Mouse (Mus musculus): ENCODE results near the gene Aox2.
A peak's percentile ranks its signal among the peaks of the same experiment; 100 is the strongest.

Aox2 gene

DNA sequence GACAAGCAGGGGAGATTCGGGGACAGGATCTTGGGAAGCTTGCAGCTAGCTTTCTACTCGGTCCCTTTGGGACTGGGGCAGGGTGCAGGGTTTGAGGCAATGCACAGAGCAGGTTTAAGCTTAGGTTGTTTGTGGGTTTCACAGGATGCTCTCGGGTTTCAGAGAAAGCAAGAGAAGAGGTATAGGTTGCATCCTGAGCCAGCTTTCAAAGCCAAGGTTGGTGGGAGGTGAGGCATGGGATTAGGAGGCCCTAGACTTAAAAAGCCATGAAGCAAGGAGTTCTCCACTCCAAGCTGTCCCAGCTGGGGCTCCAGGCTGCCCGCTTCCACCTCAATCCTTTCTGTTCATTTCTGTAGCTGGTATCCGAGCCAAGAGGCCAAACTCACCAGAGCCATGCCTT lies at the start of gene Aox2:
TSS of gene Aox2 (plus strand) at position 301 of the 400 bp plus-strand sequence.
- DNase-seq, result no peak

DNA sequence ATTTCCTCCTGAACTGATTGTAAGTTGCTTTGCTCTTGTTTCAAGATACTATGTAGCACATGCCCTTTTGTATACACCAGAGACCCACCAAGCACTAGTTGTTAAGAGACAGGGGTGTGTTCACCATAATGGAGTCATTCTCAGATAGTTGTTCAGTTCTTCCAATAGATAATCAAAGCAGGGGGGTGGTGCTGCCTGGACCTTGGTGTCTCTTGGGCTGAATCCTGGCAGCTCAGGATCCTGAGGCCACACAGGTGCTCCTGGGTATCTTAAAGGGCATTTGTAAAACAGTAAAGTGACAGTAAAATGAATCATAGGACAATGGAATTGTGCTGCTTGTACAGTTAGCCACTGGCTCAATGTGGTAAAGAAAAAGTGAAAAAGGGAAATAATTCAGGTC lies 49.2 kb upstream of the Aox2 start:
- no peak for DNase-seq

DNA sequence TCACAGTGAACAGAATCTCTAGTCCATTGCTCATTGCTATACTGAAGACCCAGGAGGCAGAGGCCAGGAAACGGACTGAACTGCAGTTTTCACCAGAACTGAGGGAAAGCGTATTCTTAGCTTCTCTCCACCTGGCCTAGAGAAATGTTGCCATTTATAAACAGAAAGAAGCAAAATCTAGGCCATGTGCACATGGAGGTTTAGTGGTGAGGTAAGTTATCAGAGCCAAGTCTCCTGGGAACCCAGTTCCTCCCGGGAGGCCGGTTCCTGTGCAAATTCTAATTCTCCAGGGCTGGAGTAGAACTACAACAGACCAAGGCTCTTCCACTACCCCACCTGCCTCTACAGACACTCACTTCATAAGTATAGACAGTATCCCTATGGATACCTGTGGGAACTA lies 48.4 kb upstream of the Aox2 start:
- no peak for DNase-seq

DNA sequence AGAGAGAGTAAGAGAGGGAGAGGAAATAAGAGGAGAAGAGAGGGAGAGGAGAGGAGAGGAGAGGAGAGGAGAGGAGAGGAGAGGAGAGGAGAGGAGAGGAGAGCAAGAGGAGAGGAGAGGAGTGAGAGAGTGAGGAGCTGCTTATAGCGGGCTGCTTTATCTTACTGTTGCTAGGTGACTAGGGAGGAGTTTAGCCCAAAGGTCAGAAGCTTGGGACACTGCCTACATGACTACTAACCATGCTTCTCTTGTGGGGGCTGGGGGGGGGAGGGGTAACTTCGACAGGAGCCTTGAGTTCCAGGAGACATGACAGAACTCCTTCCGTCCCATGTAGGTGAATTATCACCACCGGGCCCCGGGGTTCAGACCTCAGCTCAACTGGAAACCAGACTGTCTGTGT lies 47.6 kb upstream of the Aox2 start:
- no peak for DNase-seq

DNA sequence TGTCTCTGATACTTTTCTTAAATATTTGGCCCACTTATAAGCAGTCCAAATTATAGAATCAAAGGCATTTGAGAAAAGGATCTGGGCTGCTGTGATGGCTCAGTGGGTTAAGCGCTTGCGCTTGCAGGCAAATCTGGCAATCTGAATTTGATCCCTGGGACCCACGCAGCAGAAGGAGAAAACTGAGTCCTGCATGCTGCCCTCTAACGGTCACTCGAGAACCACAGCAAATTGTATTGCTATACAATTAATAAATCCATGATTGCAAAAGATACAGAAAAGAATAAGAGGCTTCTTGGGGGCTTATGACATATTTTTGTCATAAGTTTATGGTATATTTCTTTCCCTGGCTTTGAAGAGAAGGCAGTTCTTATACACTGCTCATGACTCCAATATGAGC lies 42.7 kb upstream of the Aox2 start:
- no peak for DNase-seq

DNA sequence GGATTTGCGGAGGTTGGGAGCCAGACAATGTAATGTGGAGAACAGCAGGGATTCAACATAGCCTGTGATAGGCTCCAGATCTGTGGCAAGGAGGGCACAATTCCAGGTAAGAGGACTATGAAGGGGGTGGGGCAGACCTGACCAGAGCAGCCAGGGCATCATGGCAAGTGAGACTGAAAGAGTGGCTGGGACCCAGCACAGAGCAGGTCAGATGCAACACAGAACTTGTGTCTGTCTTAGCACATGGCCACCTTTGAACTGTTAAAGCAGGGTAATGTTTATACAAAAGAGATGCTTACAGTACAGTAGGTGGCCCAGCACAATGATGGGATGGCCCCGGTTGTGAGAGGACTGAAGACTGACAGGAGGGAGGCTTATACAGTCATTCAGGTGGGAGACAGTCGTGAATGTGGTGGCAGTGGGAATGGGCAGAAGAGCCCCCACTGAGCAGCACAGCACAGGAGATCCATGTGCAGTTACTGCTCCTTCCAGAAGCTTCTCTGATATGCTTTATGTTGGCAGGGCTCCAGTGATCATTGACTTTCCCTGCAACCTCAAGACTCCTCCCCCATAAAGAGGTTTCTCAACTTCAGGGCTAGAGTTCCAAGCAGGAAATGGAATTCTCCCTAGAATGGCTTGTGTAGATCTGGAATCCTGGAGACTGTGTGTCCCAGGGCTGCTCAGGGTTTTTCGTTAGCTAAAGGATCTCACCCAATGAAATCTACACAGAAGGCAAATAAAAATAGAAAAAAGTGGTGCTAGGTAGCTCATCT lies 40.4 kb upstream of the Aox2 start:
- no peak for DNase-seq

DNA sequence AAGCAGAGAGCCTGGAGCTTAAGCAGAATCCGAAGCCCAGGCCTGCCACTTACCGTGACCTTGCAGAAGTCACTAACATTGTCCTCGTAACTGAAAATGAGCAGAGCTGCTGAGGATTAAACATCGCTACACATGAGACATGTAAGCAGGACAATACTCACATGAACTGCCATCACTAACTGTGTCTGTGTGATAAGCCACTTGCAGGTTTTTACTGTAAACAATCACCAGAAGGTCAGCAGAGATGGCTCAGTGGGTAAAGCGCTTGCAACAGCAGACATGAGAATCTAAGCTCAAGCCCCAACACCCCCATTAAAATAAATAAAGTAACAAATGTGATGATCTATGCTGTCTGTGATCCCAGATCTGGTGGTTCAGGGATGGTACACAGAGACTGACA lies 39.7 kb upstream of the Aox2 start:
- DNase-seq, result no peak

DNA sequence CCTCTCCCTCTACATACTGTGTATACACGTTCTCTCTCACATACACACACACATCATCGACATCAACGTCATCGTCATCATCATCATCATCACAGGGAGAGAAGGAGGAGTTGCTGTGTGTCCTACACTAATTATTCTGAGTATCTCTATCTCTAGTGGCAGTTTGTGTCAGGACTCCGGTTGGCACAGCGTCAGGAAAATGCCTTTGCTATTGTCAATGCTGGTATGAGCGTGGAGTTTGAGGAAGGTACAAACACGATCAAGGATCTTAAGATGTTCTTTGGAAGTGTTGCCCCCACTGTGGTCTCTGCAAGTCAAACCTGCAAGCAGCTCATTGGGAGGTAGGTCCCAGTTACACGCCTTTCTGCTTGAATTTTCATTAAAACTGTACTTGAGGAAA lies 39.2 kb upstream of the Aox2 start:
- DNase-seq, result no peak

DNA sequence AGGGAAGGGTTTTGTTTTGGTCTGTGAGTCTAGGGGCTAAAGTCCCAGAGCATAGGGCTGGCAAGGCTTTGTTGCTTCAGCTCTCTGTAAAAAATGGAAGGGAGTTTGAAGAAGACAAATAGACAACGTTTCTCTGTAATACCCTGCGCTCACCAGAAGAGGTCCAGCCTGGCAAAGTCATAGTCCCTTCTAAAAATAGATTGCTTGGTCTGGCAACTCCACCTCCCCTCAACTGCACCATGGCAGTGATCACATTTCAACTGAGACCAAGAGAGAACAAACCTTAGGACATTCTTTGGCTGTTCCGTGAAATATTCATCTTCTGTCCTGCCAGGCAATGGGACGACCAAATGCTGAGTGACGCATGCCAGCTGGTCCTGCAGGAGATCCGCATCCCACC lies 37.8 kb upstream of the Aox2 start:
- no peak for DNase-seq

DNA sequence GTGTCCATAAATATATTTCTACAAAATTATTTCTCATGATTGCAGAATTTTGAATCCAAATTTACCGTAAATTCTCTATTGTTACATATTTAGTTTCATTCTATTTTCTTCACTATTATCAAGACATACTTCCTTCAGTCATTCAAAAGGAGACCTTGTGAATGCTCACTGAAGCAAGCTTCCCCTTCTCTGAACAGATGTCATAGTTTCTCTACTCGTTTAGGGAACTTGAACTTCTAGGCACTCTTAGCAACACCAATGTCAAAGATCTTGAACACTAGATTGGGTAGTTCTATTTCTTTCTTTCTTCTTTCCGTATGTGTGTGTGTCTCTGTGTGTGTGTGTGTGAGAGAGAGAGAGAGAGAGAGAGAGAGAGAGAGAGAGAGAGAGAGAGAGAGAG lies 33.6 kb upstream of the Aox2 start:
- DNase-seq, result no peak

DNA sequence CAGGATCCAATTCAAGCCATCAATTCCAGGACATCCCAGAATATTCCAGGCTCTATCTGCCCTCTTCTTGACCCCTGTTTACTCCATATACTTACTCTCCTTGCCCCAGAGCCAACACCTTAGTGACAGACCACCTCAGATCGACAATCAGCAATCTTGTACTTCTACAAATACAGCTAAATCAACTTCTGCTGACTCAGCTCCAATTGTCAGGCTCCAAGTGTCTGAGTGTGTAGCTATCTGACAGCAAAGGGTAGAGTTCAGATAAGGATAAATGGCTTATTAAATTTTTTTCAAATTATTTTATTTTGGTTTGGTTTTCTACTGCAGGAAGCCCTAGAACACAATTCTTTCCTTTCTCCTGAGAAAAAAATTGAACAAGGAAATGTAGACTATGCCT lies 29.6 kb upstream of the Aox2 start:
- no peak for DNase-seq

DNA sequence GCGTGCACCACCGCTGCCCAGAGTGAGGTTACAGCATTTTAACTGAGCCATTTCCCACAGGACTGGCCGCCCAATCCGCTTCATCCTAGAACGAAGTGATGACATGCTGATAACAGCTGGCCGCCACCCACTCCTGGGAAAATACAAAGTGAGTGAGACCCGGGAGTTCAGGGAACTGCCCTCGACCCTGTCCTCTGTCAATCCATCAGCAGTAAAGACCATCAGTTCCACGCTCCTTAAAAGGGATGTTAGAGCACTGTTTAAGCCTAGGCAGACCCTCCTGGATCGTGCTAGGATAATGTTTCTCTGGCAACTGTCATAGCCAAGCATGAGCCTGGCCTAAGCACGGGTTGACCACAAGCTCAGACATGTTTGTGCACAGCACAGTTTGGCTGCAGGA lies 24.7 kb upstream of the Aox2 start:
- DNase-seq, result no peak

DNA sequence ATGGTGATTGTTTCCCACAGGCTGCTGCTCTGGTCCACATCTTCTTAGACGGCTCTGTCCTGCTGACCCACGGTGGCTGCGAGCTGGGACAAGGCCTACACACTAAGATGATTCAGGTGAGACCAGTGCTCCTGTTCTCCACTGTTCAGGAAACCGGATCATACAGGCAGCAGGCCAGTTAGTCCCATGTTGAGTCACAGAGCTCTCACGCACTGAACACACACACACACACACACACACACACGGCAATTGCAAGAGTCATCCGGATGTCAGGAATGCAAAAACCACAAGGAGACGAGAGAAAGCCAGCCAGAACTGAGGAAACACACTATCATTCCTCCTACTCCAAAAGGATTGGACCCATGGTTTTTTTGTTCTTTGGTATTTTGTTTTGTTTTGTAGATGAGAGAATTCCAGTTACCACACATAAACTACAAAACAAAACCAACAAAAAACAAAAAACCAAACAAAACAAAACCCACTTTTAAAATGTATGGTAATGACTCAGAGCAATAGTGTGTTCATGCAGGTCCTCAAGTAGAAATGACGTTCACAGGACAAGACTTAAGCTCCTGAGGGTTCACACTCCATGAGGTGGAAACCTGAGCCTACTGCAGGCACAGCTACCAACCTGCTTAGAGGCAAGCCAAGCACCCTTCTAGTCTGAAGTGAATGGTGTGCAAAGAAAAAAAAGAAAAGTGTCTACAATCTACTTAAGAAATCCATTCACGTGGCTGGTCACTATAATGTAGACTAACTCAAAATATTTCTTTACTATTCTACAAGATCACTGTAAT lies 20.7 kb upstream of the Aox2 start:
- no peak for DNase-seq

DNA sequence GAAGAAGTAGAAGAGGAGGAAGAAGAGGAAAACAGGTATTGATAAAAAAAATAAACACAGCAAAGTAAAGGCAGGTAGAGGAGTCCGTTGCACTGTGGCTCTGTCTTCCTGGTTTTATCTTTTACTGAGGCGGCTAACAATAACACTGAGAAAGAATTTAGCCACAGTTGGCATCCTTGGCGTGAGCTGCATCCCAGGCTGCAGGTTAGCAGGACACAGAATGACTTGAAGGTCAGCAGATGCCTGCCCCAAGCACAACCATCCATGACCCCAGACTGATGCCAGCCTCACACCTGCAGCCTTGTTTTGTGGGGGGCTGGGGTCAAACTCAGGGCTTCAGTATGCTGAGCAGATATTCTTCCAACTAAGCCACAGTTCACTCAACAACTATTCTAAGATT lies 17.8 kb upstream of the Aox2 start:
- no peak for DNase-seq

DNA sequence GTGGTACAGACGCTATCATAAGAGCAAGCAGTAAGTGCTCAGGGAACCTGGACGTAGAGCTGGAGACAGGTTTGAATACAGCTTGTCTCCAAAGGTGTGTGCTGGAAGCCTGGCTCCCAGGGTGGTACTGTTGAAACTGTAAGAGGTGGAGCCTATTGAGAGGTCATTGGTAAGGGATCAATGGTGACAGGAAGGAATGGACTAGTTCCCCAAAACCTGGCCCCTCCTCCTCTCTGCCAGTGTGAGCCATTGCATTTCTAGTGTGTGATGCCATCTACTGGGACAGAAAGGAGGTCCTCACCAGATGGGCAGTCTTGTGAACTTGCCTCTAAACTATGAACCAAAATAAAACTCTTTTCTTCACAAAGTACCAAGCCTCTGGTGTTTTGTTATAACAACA lies 9.9 kb upstream of the Aox2 start:
- DNase-seq, result no peak

DNA sequence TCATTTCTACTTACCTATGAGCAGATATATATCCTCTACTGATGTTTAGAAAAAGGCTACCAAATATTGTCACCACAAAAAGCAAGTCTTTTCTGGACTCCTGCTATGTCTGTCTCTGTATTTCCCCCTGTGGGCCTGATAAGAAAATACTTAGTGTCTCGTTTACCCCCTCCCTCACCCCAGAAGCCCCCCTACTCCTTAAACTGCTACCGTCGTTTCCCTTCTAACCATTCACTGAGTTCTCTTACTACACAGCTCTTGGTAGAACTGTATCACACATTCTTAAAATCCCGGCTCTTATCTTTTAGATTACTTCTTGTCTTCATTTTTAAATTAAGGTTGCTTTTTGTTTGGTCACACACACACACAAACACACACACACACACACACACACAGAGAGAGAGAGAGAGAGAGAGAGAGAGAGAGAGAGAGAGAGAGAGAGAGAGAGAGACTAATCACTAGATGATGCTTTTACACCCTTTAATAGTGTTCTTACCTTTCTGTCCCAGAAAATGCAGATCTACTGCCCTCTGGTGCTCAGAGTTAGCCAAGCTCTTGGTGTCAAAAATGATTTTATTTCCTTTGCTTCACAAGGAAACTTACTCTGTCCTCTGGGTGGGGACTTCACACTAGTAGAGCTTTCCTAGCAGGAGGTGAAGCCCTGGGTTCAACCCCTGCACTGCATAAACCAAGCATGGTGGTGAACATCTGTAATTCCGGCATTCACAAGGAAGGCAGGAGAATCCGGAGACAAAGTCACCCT lies 7.1 kb upstream of the Aox2 start:
- peak; percentile 54 for DNase-seq

DNA sequence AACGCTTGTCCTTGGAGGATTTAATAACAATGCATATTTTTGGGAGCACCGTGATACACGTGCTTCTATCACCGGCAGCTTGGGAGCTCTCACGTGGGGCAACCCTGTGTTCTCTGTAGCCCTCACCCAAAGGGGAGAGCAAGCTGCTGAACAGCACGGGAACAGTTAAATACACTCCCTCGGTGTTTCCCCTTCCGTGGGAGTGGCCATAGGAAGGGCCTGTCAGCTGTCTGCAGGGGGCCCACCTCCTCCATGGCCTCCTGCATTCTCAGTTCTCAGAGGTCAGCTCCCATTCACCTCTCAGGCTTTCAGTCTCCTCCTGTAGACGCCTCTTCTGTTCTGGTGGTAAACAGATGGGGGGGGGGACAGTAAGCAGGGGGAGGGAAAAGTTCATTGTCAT lies 2.2 kb upstream of the Aox2 start:
- no peak for DNase-seq

DNA sequence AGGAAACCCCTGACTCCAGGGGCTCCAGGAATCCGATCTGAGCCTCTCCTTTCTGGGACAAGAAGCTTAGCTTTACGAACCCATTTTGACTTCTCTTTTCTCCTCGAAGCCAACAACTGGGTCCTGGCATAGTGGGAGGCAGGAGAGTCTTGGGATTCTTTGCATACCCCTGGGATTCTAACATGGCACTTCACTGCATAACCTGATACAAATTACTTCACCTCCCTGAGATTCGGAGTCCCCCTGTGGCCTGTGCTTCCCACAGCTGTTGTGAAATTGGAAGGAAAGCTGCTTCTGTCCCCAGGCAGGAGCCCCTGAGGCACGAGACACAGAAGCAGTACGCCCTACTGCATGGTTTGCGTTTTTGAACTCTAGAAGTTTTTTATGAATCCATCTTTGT lies 387 bp downstream of the Aox2 start:
- no peak for DNase-seq

DNA sequence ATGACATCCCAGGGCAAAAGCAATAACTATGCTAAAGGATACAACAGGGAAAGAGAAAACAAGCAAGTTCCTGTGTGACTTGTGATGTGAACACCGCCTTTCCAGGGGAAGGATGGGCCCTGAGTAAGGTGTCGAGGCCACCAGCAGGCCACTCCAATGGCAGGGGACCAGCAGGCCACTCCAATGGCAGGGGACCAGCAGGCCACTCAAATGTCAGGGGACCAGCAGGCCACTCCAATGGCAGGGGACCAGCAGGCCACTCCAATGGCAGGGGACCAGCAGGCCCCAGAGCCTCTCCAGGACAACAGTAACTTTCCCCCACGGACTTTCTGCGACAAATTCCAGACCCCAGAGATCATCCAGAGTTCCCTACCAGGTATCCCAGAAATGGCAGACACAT lies 2.3 kb downstream of the Aox2 start:
- no peak for DNase-seq

DNA sequence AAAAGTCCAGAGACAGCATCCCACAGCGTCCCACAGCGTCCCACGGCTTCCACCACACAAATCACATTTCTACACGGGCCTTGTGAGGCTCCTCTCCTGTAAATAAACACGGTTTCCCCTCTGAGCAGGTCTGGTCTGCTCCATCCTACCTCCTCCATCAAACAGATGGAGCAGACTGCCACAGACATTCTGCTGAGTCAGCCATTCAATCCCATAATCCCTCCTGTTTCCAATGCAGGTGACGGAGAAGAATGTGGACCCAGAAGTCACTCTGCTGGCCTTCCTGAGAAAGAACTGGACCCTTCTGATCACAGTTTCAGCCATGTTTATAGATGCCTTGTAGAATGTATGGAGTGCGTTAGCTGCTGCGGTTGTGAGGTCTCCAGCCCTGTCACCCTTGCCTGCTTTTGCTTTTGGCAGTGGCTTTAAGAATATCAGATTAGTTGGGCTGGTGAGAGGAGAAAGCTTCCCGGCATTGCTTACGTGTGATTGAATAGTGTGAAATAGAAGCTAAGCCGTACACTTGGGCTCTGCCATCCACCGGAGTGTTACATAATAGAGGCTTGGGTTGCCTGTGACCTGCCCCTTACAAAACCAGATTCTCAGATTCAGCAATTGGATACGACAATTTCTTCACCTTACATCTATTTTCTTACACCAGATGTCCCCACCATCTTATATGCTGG lies 3.0 kb downstream of the Aox2 start:
- DNase-seq, result no peak

DNA sequence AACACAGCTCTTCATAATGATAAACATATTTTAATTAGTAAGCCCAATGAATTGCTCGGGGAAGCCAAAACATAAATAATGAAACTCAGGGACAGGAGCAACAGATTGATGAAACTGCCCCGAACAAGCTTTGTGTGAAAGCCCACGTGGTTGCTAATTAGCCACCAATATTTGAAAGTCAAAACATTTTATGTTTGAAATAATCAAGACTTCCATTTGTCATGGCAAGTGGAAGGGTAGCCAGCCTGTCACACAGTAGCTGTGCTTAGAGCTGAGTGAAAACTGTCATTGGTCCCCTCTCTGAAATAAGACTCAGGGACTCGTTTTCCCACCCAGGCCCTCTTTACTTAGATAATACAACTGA lies 3.5 kb downstream of the Aox2 start:
- no peak for DNase-seq

DNA sequence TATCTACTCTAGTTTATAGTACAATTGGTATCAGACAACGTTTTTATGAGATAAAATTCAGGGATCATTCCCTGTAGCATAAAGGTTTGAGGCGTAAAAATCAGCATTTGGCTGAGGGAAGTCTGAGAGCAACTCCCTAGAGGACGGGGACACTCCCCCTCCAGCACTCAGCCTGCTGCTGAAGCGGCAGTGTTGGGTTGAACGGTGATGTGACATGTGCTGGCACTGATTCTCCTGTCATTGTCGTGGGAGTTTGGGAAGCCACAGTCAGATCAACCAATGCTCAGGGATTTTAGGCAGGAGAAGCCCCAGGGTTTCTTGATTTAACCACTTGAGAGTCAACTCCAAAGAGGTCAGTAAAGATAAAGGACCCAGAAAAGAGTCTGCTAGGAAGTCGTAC lies 6.4 kb downstream of the Aox2 start:
- no peak for DNase-seq

DNA sequence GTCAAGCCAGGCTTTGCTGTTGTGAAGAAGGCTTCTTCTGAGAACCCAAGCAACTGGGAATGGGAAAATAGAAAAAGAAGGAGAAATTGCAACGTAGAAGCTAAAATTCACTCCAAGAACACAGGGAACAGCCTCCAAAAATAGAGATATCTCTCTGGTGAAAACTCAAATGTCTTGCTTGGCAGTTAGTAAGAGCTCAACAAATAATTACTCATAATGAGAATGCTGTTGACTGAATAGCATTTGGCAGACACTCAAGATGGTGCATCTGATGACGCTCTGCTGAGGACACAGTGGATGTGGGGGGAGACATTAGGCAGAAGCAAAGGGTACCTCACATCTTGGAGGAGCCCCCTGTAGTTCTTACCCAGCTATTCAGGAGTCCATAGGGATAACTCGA lies 10.0 kb downstream of the Aox2 start:
- no peak for DNase-seq
